Mouse (Mus musculus) leukemia stem cell, adult 10-12 weeks (primary cell): ENCODE measurements around the gene Eid2. TPM values are rescaled to one million over a fixed set of nuclear protein-coding genes. Genes with fewer than 3 reads are reported as not detected.

ENCODE experiments used
- polyA plus RNA-seq: library from polyadenylated mRNA; stranded (reverse); fragments of >175 nt; gene quantifications from 2 replicates; pipeline ENCODE4 v1.2.3, GENCODE M21; 2012; ENCODE audit warnings: low replicate concordance

The Eid2 gene
- polyA plus RNA-seq: 2.2 and 4.9 TPM in 2 replicates

DNA sequence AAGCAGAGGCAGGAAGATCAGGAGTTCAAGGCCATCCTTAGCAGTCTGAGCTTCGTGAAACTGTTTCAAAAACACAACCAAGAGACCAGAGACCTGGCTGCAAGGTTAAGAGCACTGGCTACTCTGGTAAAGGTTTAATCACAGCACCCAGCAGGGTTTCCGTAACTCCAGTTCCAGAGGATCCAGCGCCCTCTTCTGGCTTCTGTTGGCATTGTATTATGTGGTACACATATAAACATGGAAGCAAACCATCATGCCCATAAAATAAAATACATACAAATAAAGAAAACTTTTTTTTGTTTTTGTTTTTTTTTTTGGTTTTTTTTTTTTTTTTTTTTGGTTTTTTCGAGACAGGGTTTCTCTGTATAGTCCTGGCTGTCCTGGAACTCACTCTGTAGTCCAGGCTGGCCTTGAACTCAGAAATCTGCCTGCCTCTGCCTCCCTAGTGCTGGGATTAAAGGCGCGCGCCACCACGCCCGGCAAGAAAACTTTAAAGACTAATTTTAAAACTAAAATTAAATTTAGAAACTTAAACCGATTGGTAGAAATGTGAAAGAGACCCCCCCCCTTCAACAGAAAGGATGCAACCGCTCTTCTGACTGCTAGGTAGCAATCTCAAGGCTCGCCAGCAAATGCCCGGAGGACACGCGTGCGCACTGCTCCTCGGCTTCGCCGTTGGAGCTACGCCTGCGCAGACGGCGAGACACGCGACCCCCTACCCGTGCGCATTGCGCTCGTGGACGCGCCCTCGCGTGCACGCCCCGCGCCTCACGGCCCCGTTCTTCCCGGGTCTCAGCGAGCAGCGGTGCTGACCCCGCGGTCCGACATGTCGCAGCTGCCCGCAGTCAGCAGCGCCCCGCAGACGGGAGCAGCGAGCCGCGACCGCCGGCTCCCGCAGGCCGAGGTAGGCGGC lies at the start of gene Eid2:
TSS of gene Eid2 (plus strand) at position 753 of the 913 bp plus-strand sequence.

DNA sequence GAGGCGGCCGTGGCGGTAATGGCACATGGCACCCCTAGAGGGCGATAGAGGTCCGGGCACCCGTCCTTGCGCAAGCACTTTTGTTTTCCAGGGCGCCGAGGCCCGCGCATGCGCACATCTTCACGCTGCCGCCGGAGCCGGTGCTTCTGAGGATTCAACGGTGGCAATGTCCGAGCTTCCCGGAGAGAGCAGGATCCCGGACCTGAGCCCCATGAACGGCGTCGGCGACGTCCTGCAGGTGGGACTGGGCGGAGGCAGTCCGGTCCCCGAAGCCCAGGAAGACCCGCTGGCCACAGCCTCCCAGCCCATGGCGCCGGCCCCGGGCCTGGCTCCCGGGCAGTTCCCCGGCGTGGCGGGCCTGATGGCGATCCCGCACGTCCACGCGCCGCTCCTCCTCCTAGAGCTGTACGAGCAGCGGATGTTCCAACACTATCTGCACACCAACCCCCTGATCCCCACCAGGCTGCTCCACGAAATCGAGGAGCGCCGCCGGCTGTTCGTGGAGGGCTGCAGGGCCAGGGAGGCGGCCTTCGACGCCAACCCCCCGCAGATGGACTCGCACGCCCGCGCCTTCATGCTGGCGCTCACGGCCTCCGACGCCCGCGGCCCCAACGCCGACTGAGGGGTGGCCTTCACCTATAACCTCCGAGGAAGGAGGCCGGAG lies 10.1 kb downstream of the Eid2 start, which contains the start of gene Eid2b:
TSS of gene Eid2b (plus strand) at position 125 of the 664 bp plus-strand sequence.

GRCm38 (mm10) chr7:28290638-28291590 lies 23.2 kb downstream of the Eid2 start, which contains the start of gene Selenov:
Gene Selenov, minus strand, starts transcription at chr7:28291186.

DNA sequence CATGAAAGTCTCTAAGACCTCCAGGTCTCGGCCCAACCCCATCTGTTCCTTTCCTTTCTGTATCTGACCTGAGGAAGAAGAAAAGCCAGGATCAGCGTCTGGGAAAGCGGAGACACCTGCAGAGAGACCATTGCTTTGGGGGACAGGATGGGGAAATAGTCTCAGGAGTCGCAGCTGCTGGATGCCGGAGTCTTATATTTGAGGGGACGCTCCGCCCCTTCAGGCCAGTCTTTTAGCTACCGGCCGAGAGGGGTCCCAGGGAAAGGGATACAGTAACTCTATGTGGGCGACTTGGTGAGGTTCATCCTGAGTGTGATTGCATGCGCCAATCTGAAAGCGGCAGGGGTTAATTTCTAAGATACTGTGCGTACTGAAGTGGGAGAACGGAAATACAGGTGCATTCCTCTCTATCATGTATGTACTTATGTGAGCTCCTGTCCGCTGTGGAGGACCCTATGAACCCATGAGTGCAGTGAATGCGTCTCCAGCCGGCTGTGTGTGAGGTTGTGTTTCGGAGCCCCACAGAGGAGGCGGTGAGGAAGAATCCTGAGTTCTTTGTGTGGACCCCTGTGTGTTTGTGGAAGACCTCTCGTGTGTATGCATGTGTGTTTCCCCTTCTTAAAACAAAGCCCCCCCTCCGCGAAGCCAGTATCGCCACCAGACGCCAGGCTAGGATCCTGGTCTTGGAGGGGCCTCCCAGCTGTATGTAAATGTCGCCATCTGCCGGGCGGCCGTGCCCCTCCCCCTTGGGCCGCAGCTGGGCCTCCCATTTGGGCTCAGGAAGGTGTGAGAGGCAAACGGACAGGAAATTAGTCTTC lies 34.1 kb downstream of the Eid2 start, which contains the start of gene Dll3:
TSS of gene Dll3 (minus strand) at position 623 of the 818 bp plus-strand sequence.

GRCm38 (mm10) chr7:28311926-28312543 lies 44.4 kb downstream of the Eid2 start, which contains the start of gene Timm50:
Gene Timm50, minus strand, starts transcription at chr7:28312072.

Other genes starting within 250 kb of the Eid2 start
- 42.0 and 101 TPM in 2 replicates for gene Psmc4, start 217.8 kb upstream of the Eid2 start, polyA plus RNA-seq
- gene Fcgbp, start 196.6 kb upstream of the Eid2 start, polyA plus RNA-seq: 0.05 TPM in 1 of 2 replicates, not detected in the other
- 0.05 TPM in 1 of 2 replicates, not detected in the other for gene 9530053A07Rik, start 138.4 kb upstream of the Eid2 start, polyA plus RNA-seq
- gene Fbl, start 98.2 kb upstream of the Eid2 start, polyA plus RNA-seq: 174 and 407 TPM in 2 replicates
- 77.0 and 127 TPM in 2 replicates for gene Dyrk1b, start 88.4 kb upstream of the Eid2 start, polyA plus RNA-seq
- 4.1 and 13.4 TPM in 2 replicates for gene Eid2b, start 9.9 kb downstream of the Eid2 start, polyA plus RNA-seq
- gene Selenov, start 23.3 kb downstream of the Eid2 start, polyA plus RNA-seq: not detected in 2 replicates
- 0.29 and 0.88 TPM in 2 replicates for gene Dll3, start 34.4 kb downstream of the Eid2 start, polyA plus RNA-seq
- gene Timm50, start 44.2 kb downstream of the Eid2 start, polyA plus RNA-seq: 282 and 375 TPM in 2 replicates
- 77.8 and 132 TPM in 2 replicates for gene Supt5, start 70.9 kb downstream of the Eid2 start, polyA plus RNA-seq
- gene Rps16, start 82.8 kb downstream of the Eid2 start, polyA plus RNA-seq: 186 and 1,166 TPM in 2 replicates
- gene Plekhg2, start 104.7 kb downstream of the Eid2 start, polyA plus RNA-seq: 33.7 and 46.3 TPM in 2 replicates
- 121 and 173 TPM in 2 replicates for gene Zfp36, start 112.4 kb downstream of the Eid2 start, polyA plus RNA-seq
- gene Med29, start 124.8 kb downstream of the Eid2 start, polyA plus RNA-seq: 11.5 and 21.2 TPM in 2 replicates
- 69.3 and 112 TPM in 2 replicates for gene Paf1, start 125.1 kb downstream of the Eid2 start, polyA plus RNA-seq
- 0.46 and 2.5 TPM in 2 replicates for gene Gmfg, start 169.6 kb downstream of the Eid2 start, polyA plus RNA-seq
- 0.54 and 0.84 TPM in 2 replicates for gene Lrfn1, start 184.1 kb downstream of the Eid2 start, polyA plus RNA-seq
- not detected in 2 replicates for gene Ifnl2, start 242.6 kb downstream of the Eid2 start, polyA plus RNA-seq